Mouse (Mus musculus): ENCODE data around the gene Pms2. TPM values are rescaled to one million over a fixed set of nuclear protein-coding genes. Genes with fewer than 3 reads are reported as not detected.
A peak's percentile ranks its signal among the peaks of the same experiment; 100 is the strongest.

The Pms2 gene
- polyA plus RNA-seq, 1 experiment from 2014 or later: 8.9 TPM

DNA sequence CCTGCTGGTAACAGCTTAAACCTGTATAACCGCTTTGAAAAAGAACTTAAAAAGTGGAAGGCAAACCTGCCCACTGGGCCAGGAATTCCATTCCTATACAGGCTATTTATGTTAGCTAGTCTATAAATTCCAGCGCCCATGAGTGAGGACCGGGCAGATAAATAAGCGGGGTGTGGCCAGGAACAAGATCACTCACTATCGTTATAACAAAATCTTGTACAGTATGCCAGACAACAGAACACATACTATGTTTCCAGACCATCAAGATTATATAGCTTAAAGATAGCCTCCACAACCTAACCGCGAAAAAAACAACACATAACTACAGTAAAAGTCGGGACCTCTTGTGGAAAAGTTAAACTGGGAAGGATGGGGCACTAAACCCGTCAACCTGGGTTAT, 838 bp upstream of the Pms2 start:
- Histone ChIP-seq H3K9me3 (ENCODE audit: control insufficient read depth, low read length) (no peaks in the 10 kb centered on the region), H3K4me2 (replicated peaks; ENCODE audit: low read depth) (peak overlapping the region; percentile 81), H3K4me1 (replicated peaks; ENCODE audit: control insufficient read depth, insufficient read depth) (0 out of 2 replicates have a peak, but pooled peaks cover 2% of the 10 kb centered on the region), H3K9ac (ENCODE audit: low read length) (peak overlapping the region; percentile 75), H3K36me3 (ENCODE audit: control insufficient read depth, insufficient read depth, low read length) (peaks cover 7% of the 10 kb centered on the region; the same call in 1 of the 2 replicates), H3K27ac (replicated peaks) (peak overlapping the region; percentile 86), H3K4me3 (ENCODE audit: low read depth, low read length) (peak overlapping the region; percentile 69), H3K27me3 (ENCODE audit: control insufficient read depth, insufficient read depth, low read length) (no peaks in the 10 kb centered on the region)
- TF ChIP-seq CTCF (IDR thresholded peaks at IDR 0.05; ENCODE audit: low read depth) (no peak), EP300 (optimal IDR thresholded peaks at IDR 0.05) (no peak)
- DNase-seq (ENCODE audit: low spot score) (no peak), ATAC-seq (ENCODE audit: low FRiP score, low TSS enrichment) (no peak)
- WGBS: under 1% methylated on average over 9 of the region's 9 CpGs

DNA sequence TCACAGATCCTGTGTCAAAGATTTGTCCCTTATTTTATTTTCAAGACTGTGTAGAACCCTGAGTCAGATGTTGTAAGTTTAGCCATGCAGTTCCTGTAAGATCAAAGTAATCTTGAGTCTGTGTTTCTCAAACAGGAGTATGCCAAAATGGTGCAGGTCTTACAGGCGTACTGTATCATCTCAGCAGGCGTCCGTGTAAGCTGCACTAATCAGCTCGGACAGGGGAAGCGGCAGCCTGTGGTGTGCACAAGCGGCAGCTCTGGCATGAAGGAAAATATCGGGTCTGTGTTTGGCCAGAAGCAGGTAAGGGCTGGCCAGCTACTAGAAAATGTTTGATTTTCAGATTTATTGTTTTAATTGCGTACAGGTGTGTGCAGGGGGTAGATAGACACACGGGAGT, 6.5 kb downstream of the Pms2 start:
- TF ChIP-seq EP300 (optimal IDR thresholded peaks at IDR 0.05) (no peak), CTCF (IDR thresholded peaks at IDR 0.05; ENCODE audit: low read depth) (no peak)
- DNase-seq (ENCODE audit: low spot score) (no peak), ATAC-seq (ENCODE audit: low FRiP score, low TSS enrichment) (no peak)
- Histone ChIP-seq H3K4me1 (replicated peaks; ENCODE audit: control insufficient read depth, insufficient read depth) (no peaks in the 10 kb centered on the region), H3K4me2 (replicated peaks; ENCODE audit: low read depth) (no peak overlapping the region), H3K27me3 (ENCODE audit: control insufficient read depth, insufficient read depth, low read length) (no peaks in the 10 kb centered on the region), H3K9ac (ENCODE audit: low read length) (no peak overlapping the region), H3K36me3 (ENCODE audit: control insufficient read depth, insufficient read depth, low read length) (peaks cover 11% of the 10 kb centered on the region; the same call in 1 of the 2 replicates), H3K27ac (replicated peaks) (no peak overlapping the region), H3K9me3 (ENCODE audit: control insufficient read depth, low read length) (no peaks in the 10 kb centered on the region), H3K4me3 (ENCODE audit: low read depth, low read length) (no peak overlapping the region)
- 90% methylated on average over 9 of the region's 9 CpGs for WGBS

DNA sequence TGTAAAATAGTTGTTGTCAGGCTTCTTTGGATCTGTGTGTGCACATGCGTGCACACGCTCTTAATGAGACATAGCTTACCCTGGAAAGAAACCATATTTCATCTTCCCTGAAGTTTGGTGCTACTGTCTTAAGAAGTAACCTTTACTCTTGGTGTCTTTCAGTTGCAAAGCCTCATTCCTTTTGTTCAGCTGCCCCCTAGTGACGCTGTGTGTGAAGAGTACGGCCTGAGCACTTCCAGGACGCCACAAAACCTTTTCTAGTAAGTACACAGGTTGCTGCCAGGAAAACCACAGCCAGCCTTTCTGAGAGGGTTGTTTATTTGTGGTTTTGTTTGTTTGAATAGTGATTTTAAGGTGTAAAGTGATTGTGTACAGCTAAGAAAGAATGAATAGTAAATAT, 7.7 kb downstream of the Pms2 start:
- Histone ChIP-seq H3K9ac (ENCODE audit: low read length) (no peak overlapping the region), H3K9me3 (ENCODE audit: control insufficient read depth, low read length) (no peaks in the 10 kb centered on the region), H3K27ac (replicated peaks) (no peak overlapping the region), H3K36me3 (ENCODE audit: control insufficient read depth, insufficient read depth, low read length) (peaks cover 15% of the 10 kb centered on the region), H3K4me3 (ENCODE audit: low read depth, low read length) (no peak overlapping the region), H3K27me3 (ENCODE audit: control insufficient read depth, insufficient read depth, low read length) (no peaks in the 10 kb centered on the region), H3K4me1 (replicated peaks; ENCODE audit: control insufficient read depth, insufficient read depth) (no peaks in the 10 kb centered on the region), H3K4me2 (replicated peaks; ENCODE audit: low read depth) (no peak overlapping the region)
- 35% methylated on average over 5 of the region's 5 CpGs for WGBS
- ATAC-seq (ENCODE audit: low FRiP score, low TSS enrichment) (peak; percentile 62), DNase-seq (ENCODE audit: low spot score) (peak; percentile 68)
- TF ChIP-seq CTCF (IDR thresholded peaks at IDR 0.05; ENCODE audit: low read depth) (peak; percentile 79), EP300 (optimal IDR thresholded peaks at IDR 0.05) (no peak)

DNA sequence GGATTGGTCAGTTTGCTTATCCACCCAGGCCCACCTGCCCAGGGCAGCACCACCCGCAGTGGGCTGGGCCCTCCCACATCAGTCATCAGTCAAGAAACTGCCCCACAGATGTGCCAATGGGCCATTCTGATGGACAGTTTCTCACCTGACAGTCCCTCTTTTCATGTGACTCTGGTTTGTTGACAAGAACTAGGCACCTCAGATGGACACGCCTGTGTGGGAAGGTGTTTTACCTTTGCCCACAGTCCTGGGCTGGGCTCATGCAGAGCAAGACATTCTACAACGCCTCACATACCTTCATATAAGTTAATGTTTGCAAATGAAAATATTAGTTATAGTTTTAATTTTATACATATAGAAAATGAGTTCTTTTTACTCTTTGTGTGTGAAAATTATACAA, 8.4 kb downstream of the Pms2 start:
- H3K4me1 ChIP-seq (replicated peaks; ENCODE audit: control insufficient read depth, insufficient read depth): no peaks in the 10 kb centered on the region
- WGBS: 77% methylated on average over 3 of the region's 3 CpGs
- ATAC-seq (ENCODE audit: low FRiP score, low TSS enrichment) (peak; percentile 90), DNase-seq (ENCODE audit: low spot score) (peak; percentile 38)
- no peak overlapping the region for H3K9ac ChIP-seq (ENCODE audit: low read length)
- no peak overlapping the region for H3K4me2 ChIP-seq (replicated peaks; ENCODE audit: low read depth)
- H3K27me3 ChIP-seq (ENCODE audit: control insufficient read depth, insufficient read depth, low read length): no peaks in the 10 kb centered on the region
- H3K36me3 ChIP-seq (ENCODE audit: control insufficient read depth, insufficient read depth, low read length): peaks cover 15% of the 10 kb centered on the region
- no peaks in the 10 kb centered on the region for H3K9me3 ChIP-seq (ENCODE audit: control insufficient read depth, low read length)
- H3K27ac ChIP-seq (replicated peaks): no peak overlapping the region
- H3K4me3 ChIP-seq (ENCODE audit: low read depth, low read length): no peak overlapping the region
- TF ChIP-seq CTCF (IDR thresholded peaks at IDR 0.05; ENCODE audit: low read depth) (no peak), EP300 (optimal IDR thresholded peaks at IDR 0.05) (no peak)

DNA sequence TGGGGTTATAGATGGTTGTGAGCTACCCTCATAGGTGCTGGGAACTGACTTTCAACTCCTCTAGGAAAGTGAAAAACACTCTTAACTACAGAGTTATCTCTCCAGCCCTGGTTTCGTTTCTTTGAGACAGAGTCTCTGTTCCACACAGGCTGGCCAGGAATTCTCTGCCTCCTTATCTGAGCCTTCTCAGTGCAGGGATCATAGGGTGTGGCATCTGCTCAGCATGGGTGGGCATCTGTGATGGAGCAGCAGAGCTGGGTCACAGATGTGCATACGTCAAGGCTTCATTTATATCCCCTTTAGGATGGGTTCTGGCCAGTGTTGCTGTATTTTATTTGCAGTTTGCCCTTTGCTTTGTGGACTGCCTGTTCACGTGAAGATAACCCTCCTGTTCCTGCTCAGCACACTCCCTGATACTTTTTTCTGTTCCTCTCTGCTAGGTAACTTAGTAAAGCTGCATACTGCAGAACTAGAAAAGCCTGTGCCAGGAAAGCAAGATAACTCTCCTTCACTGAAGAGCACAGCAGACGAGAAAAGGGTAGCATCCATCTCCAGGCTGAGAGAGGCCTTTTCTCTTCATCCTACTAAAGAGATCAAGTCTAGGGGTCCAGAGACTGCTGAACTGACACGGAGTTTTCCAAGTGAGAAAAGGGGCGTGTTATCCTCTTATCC, 15.2 kb downstream of the Pms2 start:
- H3K27ac ChIP-seq (replicated peaks): no peak overlapping the region
- WGBS: 81% methylated on average over 6 of the region's 6 CpGs
- DNase-seq (ENCODE audit: low spot score) (no peak), ATAC-seq (ENCODE audit: low FRiP score, low TSS enrichment) (no peak)
- TF ChIP-seq EP300 (optimal IDR thresholded peaks at IDR 0.05) (no peak), CTCF (IDR thresholded peaks at IDR 0.05; ENCODE audit: low read depth) (no peak)
- no peak overlapping the region for H3K4me2 ChIP-seq (replicated peaks; ENCODE audit: low read depth)
- H3K4me1 ChIP-seq (replicated peaks; ENCODE audit: control insufficient read depth, insufficient read depth): no peaks in the 10 kb centered on the region
- H3K36me3 ChIP-seq (ENCODE audit: control insufficient read depth, insufficient read depth, low read length): peaks cover 13% of the 10 kb centered on the region
- H3K27me3 ChIP-seq (ENCODE audit: control insufficient read depth, insufficient read depth, low read length): no peaks in the 10 kb centered on the region
- no peak overlapping the region for H3K4me3 ChIP-seq (ENCODE audit: low read depth, low read length)
- no peaks in the 10 kb centered on the region for H3K9me3 ChIP-seq (ENCODE audit: control insufficient read depth, low read length)
- no peak overlapping the region for H3K9ac ChIP-seq (ENCODE audit: low read length)

DNA sequence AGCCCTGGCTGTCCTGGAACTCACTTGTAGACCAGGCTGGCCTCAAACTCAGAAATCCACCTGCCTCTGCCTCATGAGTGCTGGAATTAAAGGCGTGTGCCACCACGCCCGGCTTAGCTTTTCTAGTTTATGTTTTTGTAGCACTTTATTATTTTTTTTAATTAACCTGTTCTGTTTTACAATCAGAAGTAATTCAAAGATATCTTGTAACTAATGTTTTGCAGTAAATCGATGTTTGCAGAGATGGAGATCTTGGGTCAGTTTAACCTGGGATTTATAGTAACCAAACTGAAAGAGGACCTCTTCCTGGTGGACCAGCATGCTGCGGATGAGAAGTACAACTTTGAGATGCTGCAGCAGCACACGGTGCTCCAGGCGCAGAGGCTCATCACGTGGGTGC, 18.1 kb downstream of the Pms2 start, which contains the start of gene Gm42421:
Gene Gm42421, plus strand, starts transcription at position 301 of the 400 bp plus-strand sequence.
- Histone ChIP-seq H3K4me3 (ENCODE audit: low read depth, low read length) (no peak within 1 kb of the TSS), H3K27ac (replicated peaks) (no peak within 1 kb of the TSS), H3K4me2 (replicated peaks; ENCODE audit: low read depth) (no peak within 1 kb of the TSS), H3K9ac (ENCODE audit: low read length) (no peak within 1 kb of the TSS), H3K27me3 (ENCODE audit: control insufficient read depth, insufficient read depth, low read length) (no peaks in the 10 kb centered on the region), H3K9me3 (ENCODE audit: control insufficient read depth, low read length) (no peaks in the 10 kb centered on the region), H3K4me1 (replicated peaks; ENCODE audit: control insufficient read depth, insufficient read depth) (no peaks in the 10 kb centered on the region), H3K36me3 (ENCODE audit: control insufficient read depth, insufficient read depth, low read length) (peaks cover 8% of the 10 kb centered on the region)
- TF ChIP-seq CTCF (IDR thresholded peaks at IDR 0.05; ENCODE audit: low read depth) (no peak), EP300 (optimal IDR thresholded peaks at IDR 0.05) (no peak)
- ATAC-seq (ENCODE audit: low FRiP score, low TSS enrichment) (no peak), DNase-seq (ENCODE audit: low spot score) (no peak)
- WGBS: 87% methylated on average over 8 of the region's 8 CpGs

Measured in stomach, postnatal 0 days (tissue).